Mouse (Mus musculus): ENCODE measurements around the gene Adcy9. TPM values are rescaled to one million over a fixed set of nuclear protein-coding genes. Genes with fewer than 3 reads are reported as not detected.
A peak's percentile ranks its signal among the peaks of the same experiment; 100 is the strongest.

Gene Adcy9
- polyA plus RNA-seq, 1 experiment = 10.4 TPM

DNA sequence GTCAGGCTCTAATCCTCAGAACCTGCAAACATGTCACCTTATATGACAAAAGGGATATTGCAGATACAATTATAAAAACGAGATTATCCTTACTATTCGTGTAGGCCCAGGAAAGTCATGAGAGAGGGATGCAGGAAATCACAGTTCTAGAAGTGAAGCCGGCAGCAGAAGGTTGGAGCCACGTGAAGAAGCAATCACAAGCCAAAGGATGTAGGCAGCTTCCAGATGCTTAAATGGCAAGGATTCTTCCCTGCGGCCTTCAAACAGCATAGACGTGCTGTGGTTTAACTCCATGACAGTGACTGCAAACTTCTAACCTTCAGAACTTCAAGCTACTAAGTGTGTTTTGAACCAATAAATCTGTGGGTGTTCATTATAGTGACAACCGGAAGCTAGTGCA, 34.3 kb upstream of the Adcy9 start:
- H3K27me3 ChIP-seq (replicated peaks; ENCODE audit: control insufficient read depth, insufficient read depth, low read length) = no peaks in the 10 kb centered on the region
- no peak overlapping the region for H3K27ac ChIP-seq (ENCODE audit: insufficient read depth, low read depth, low read length)
- no peak for TF ChIP-seq CTCF (conservative IDR thresholded peaks at IDR 0.05; ENCODE audit: insufficient read depth, insufficient read length, low read depth, low read length)
- no peak for TF ChIP-seq POLR2A (IDR thresholded peaks at IDR 0.05; ENCODE audit: low read depth, low read length)
- no peak overlapping the region for H3K4me3 ChIP-seq (ENCODE audit: insufficient read depth, low read depth, low read length)
- H3K4me1 ChIP-seq (ENCODE audit: control insufficient read depth, insufficient read depth, low read length) = 0 out of 2 replicates have a peak, but pooled peaks cover under 1% of the 10 kb centered on the region
- 91% methylated on average over 7 of the region's 7 CpGs for WGBS
- DNase-seq = no peak
- no peaks in the 10 kb centered on the region for H3K36me3 ChIP-seq (ENCODE audit: control insufficient read depth, insufficient read depth, low read length)

DNA sequence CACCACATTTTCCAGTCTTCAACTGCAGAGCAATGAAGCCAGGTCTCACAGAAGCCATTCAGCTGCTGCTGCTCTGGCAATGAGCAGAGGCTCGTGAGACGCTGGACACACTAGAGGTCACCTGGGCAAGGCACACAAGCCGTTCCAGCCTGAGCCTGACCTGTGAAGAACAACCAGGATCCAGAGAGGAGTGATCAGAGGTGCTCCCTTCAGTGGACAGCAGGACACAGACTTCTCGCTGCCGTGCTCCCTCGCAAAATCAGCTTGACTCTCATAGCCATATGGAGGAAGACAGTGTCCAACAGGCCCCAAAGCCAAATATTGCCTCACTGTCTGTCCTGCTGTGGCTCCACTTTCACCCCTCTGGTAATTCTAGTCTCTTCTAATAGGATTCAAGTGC, 29.1 kb upstream of the Adcy9 start:
- no peaks in the 10 kb centered on the region for H3K27me3 ChIP-seq (replicated peaks; ENCODE audit: control insufficient read depth, insufficient read depth, low read length)
- no peak overlapping the region for H3K27ac ChIP-seq (ENCODE audit: insufficient read depth, low read depth, low read length)
- peak; percentile 32 for DNase-seq
- 69% methylated on average over 6 of the region's 6 CpGs for WGBS
- peaks cover 3% of the 10 kb centered on the region; the same call in 1 of the 2 replicates for H3K4me1 ChIP-seq (ENCODE audit: control insufficient read depth, insufficient read depth, low read length)
- TF ChIP-seq POLR2A (IDR thresholded peaks at IDR 0.05; ENCODE audit: low read depth, low read length) (no peak), CTCF (conservative IDR thresholded peaks at IDR 0.05; ENCODE audit: insufficient read depth, insufficient read length, low read depth, low read length) (no peak)
- no peaks in the 10 kb centered on the region for H3K36me3 ChIP-seq (ENCODE audit: control insufficient read depth, insufficient read depth, low read length)
- H3K4me3 ChIP-seq (ENCODE audit: insufficient read depth, low read depth, low read length) = no peak overlapping the region

DNA sequence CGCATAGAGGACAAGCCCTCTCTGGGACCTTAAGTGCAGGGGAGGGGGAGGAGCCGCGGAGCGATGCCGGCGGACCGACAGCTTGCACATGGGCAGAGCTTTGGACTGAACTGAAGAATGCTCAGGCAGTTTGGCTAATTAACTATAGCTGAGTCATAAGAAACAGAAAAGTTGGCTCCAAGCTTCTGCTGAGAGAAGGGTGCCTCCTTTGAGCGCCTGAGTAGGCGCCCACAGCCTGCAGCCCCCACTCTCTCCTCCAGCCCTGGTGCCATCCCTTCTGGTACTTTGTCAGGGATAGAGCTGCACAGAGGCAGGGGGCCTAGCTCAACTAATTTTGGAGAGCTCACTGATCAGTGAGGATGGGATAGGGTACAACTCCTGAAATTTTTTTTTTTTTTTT, 27.9 kb upstream of the Adcy9 start:
- DNase-seq = peak; percentile 81
- H3K4me1 ChIP-seq (ENCODE audit: control insufficient read depth, insufficient read depth, low read length) = peaks cover 3% of the 10 kb centered on the region; the same call in 1 of the 2 replicates
- no peaks in the 10 kb centered on the region for H3K36me3 ChIP-seq (ENCODE audit: control insufficient read depth, insufficient read depth, low read length)
- H3K27ac ChIP-seq (ENCODE audit: insufficient read depth, low read depth, low read length) = no peak overlapping the region
- WGBS = 33% methylated on average over 9 of the region's 9 CpGs
- no peaks in the 10 kb centered on the region for H3K27me3 ChIP-seq (replicated peaks; ENCODE audit: control insufficient read depth, insufficient read depth, low read length)
- H3K4me3 ChIP-seq (ENCODE audit: insufficient read depth, low read depth, low read length) = no peak overlapping the region
- no peak for TF ChIP-seq POLR2A (IDR thresholded peaks at IDR 0.05; ENCODE audit: low read depth, low read length)
- TF ChIP-seq CTCF (conservative IDR thresholded peaks at IDR 0.05; ENCODE audit: insufficient read depth, insufficient read length, low read depth, low read length) = no peak

DNA sequence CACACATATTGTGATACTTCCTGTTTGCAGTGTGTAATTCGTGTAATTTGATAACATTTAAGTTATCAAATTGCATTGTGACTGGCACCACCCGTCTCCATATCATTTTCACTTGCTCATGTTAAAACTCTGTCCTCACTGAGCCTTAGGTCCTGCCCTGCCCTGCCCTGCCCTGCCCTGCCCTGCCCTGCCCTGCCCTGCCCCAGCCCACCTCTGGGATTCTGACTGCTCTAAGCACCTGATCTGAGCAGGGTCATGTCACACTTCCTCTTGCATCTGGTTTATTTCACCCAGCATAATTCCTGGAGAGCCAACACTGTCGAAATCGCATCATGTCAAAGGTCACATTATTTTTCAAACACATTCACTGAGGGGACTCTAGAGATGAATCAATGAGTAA, 26.1 kb upstream of the Adcy9 start:
- Histone ChIP-seq H3K4me3 (ENCODE audit: insufficient read depth, low read depth, low read length) (no peak overlapping the region), H3K36me3 (ENCODE audit: control insufficient read depth, insufficient read depth, low read length) (no peaks in the 10 kb centered on the region), H3K4me1 (ENCODE audit: control insufficient read depth, insufficient read depth, low read length) (peaks cover 6% of the 10 kb centered on the region; the same call in 1 of the 2 replicates), H3K27me3 (replicated peaks; ENCODE audit: control insufficient read depth, insufficient read depth, low read length) (no peaks in the 10 kb centered on the region), H3K27ac (ENCODE audit: insufficient read depth, low read depth, low read length) (no peak overlapping the region)
- no peak for DNase-seq
- WGBS = 70% methylated on average over 4 of the region's 4 CpGs
- TF ChIP-seq POLR2A (IDR thresholded peaks at IDR 0.05; ENCODE audit: low read depth, low read length) (no peak), CTCF (conservative IDR thresholded peaks at IDR 0.05; ENCODE audit: insufficient read depth, insufficient read length, low read depth, low read length) (no peak)

DNA sequence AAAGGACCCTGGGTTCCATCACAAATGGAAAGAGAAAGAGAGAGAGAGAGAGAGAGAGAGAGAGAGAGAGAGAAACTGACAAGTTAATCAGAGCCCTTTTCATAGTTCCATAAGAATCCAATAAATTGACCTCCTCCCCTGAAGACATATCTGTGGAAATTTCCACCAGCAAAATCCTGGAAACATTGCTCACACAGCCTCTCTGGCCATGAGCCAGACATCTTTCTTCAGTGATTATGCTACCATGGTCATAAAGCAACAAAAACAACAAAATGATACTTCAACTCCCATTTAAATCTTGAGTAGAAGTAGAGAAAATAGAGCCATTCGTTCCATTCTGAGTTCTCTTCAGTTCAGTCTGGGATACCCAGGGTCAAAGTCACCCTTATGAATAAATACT, 24.1 kb upstream of the Adcy9 start:
- no peak overlapping the region for H3K27ac ChIP-seq (ENCODE audit: insufficient read depth, low read depth, low read length)
- no peak overlapping the region for H3K4me3 ChIP-seq (ENCODE audit: insufficient read depth, low read depth, low read length)
- H3K27me3 ChIP-seq (replicated peaks; ENCODE audit: control insufficient read depth, insufficient read depth, low read length) = no peaks in the 10 kb centered on the region
- H3K4me1 ChIP-seq (ENCODE audit: control insufficient read depth, insufficient read depth, low read length) = peaks cover 4% of the 10 kb centered on the region; the same call in 1 of the 2 replicates
- 39% methylated on average over 1 of the region's 1 CpGs for WGBS
- peak; percentile 33 for DNase-seq
- TF ChIP-seq POLR2A (IDR thresholded peaks at IDR 0.05; ENCODE audit: low read depth, low read length) (no peak), CTCF (conservative IDR thresholded peaks at IDR 0.05; ENCODE audit: insufficient read depth, insufficient read length, low read depth, low read length) (no peak)
- no peaks in the 10 kb centered on the region for H3K36me3 ChIP-seq (ENCODE audit: control insufficient read depth, insufficient read depth, low read length)

DNA sequence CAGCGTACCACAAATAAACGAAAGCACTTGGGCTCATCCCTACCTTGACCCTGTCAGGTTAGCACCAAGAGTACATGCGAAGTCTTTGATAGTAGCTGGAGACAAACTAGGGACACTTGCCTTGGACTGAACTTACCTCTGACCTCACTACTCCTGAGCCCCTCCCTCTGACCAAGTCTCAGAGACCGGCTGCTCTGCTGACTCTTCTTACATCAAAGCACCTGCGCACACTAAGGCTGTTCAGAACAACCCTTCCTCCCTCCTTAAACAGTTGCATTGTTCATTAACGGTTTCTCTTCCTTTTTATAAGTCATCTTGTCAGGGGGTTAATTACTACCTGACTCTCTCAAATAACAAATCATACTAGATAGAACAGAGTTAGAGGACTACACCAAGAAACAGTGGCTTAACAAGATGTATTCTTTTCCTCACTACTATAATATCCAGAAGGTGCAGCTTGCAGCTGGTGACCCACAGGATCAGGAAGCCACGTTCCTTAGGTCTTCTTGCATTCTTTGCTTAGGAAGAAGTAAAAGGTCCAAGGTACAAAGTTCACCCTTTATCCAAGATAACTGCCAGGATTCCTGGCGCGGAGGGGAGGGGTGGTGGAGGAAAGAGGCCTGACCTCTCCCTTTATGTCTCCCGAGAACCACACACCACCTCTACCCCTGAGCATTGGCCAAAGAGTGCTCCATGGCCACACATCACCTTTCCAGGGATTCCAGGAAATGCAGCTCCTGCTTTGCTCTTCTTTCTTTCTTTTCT, 19.2 kb upstream of the Adcy9 start:
- Histone ChIP-seq H3K4me3 (ENCODE audit: insufficient read depth, low read depth, low read length) (no peak overlapping the region), H3K27me3 (replicated peaks; ENCODE audit: control insufficient read depth, insufficient read depth, low read length) (no peaks in the 10 kb centered on the region), H3K36me3 (ENCODE audit: control insufficient read depth, insufficient read depth, low read length) (no peaks in the 10 kb centered on the region), H3K27ac (ENCODE audit: insufficient read depth, low read depth, low read length) (peak overlapping the region; percentile 17; the same call in 1 of the 2 replicates), H3K4me1 (ENCODE audit: control insufficient read depth, insufficient read depth, low read length) (peaks cover 7% of the 10 kb centered on the region; the same call in 1 of the 2 replicates)
- DNase-seq = peak; percentile 88
- TF ChIP-seq CTCF (conservative IDR thresholded peaks at IDR 0.05; ENCODE audit: insufficient read depth, insufficient read length, low read depth, low read length) (no peak), POLR2A (IDR thresholded peaks at IDR 0.05; ENCODE audit: low read depth, low read length) (no peak)
- WGBS = 50% methylated on average over 10 of the region's 10 CpGs

DNA sequence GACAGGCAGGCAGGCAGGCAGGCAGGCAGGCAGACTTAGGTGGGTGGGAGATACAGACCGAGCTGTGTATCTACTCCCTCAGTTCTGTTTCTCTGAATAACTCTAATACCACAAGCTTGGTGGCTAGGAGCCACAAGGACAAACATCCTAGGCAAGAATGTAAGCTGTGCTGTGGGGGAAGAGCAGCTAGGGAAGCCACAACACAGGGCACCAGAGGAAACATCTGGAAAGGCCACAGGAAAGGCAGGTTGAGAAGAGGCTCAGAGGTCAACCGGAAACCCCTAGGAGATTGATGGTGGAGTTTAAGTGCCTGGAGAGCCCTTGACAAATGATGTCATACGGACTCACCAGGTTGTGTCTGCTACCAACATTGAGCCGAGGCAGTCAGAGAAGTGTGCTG, 16.4 kb upstream of the Adcy9 start:
- Histone ChIP-seq H3K36me3 (ENCODE audit: control insufficient read depth, insufficient read depth, low read length) (no peaks in the 10 kb centered on the region), H3K4me3 (ENCODE audit: insufficient read depth, low read depth, low read length) (no peak overlapping the region), H3K27me3 (replicated peaks; ENCODE audit: control insufficient read depth, insufficient read depth, low read length) (no peaks in the 10 kb centered on the region), H3K4me1 (ENCODE audit: control insufficient read depth, insufficient read depth, low read length) (peaks cover 3% of the 10 kb centered on the region; the same call in 1 of the 2 replicates), H3K27ac (ENCODE audit: insufficient read depth, low read depth, low read length) (no peak overlapping the region)
- DNase-seq = peak; percentile 38
- WGBS = 71% methylated on average over 4 of the region's 4 CpGs
- no peak for TF ChIP-seq CTCF (conservative IDR thresholded peaks at IDR 0.05; ENCODE audit: insufficient read depth, insufficient read length, low read depth, low read length)
- TF ChIP-seq POLR2A (IDR thresholded peaks at IDR 0.05; ENCODE audit: low read depth, low read length) = no peak

All from kidney, adult 2 months (tissue).